Mouse (Mus musculus): ENCODE results near the gene Tbce.

Gene Tbce

DNA sequence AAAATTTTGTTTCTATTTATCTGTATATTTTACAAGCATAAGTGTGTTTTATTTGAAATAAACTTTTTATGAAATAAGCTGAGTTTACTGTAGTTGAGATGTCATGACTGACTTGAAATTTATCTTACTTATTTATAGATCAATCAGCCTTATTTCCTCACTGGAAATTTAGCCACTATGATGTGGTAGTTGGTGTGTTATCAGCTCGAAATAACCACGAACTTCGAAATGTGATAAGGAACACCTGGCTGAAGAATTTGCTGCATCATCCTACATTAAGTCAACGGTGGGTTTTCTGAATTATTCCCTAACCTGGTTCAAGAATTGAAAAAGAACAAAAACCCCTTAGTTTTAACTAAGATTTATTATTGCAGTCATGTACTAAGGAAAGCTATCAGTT is 73.3 kb downstream of the Tbce start:
- no peak for DNase-seq (ENCODE audit: low spot score in 2 of 2)

- no peak for DNase-seq (ENCODE audit: low spot score in 2 of 2)
These were observed 74.0 kb downstream of the Tbce start for GRCm38 (mm10) chr13:13965388-13965964.

- no peak for DNase-seq (ENCODE audit: low spot score in 2 of 2)
These were observed 78.4 kb downstream of the Tbce start for GRCm38 (mm10) chr13:13961046-13961445.

DNA sequence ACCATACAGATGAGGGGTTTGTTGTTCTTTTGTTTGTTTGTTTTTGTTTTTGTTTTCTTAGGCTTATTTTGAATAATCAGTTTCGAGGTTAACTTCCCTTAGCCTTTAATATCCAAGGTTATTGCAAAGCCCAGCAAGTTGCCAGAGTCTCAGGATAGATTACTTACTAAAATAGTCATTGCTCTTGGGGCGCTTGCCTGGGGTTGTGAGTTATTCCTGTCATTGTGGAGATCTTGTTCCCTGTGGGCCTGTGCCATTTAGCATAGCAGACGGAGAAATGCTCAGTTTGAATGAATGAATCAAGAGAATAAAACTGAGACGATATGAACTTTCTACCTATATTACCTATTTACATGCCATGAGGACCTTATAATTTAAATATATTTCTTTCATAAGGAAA is 79.2 kb downstream of the Tbce start:
- DNase-seq (ENCODE audit: low spot score in 2 of 2): no peak

DNA sequence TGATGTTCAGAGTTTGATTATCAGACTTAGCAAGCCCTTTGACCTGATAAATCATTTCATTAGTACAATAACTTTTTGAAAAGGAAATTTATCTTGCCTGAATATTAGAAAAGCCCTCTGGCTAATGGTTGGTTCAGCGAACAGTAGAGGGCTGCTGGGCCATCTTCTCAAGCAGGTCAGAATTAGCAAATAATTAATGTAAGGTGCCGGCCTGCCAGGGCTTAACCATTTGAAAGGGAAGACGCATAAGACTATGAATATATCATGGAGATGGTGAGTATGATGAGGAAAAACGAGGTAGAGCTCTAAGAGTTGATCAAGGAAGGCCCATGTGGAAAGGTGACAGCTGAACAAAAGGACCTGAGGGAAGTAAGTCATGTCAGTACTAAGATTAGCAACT is 82.8 kb downstream of the Tbce start:
- DNase-seq (ENCODE audit: low spot score in 2 of 2): no peak

DNA sequence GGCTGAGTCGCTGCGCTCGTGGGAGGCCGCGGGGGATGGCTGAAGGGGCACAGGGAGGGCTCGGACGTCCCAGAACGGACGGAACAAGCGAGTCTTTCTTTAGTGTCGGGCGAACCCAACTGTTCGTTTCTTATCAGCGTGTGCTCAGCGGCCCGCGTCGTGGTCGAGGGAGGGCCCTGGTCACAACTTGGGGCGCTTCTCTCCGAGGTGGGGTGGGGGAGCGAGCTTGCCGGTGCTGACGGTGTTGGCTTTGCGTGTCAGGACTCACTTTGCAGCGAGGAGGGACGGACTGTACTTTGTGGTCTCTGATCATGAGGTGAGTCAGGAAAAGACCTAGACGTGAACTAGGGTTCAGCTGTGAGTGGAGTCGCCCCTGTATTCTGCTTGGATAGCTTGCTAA is 84.5 kb downstream of the Tbce start:
- no peak for DNase-seq (ENCODE audit: low spot score in 2 of 2)

GRCm38 (mm10) chr13:13953874-13954832 is 85.3 kb downstream of the Tbce start, which contains the start of gene B3galnt2:
TSS of gene B3galnt2 (plus strand) at chr13:13954469.
- DNase-seq (ENCODE audit: low spot score in 2 of 2): peak; percentile 86 to 90

Data from frontal cortex, postnatal 25 days (tissue).